Mouse (Mus musculus) forebrain, embryonic 11.5 days (tissue): ENCODE measurements around the gene Commd1. TPM values are rescaled to one million over a fixed set of nuclear protein-coding genes. Genes with fewer than 3 reads are reported as not detected.

Experiments used
- ATAC-seq: fragments of 200-750 bp; cut with Nextera tagmentation; replicated peaks from 2 replicates; pipeline ENCODE4 v1.8.0; 2017; ENCODE audit warnings: moderate TSS enrichment; ENCODE audit not compliant: low FRiP score
- DNase-seq: peaks from one replicate; pipeline ENCODE4 v3.0.0-alpha.2; 2017; ENCODE audit warnings: low spot score
- H3K27ac ChIP-seq: fragments of 300-500 bp; sonication (generic); 2 replicates; pipeline ENCODE4 v1.5.1; 2014; ENCODE audit warnings: low read depth, low read length
- H3K27me3 ChIP-seq: fragments of 300-500 bp; sonication (generic); 2 replicates; pipeline ENCODE4 v1.6.1; 2014; ENCODE audit warnings: mild to moderate bottlenecking, low read length, mixed read lengths; ENCODE audit not compliant: control insufficient read depth, insufficient read depth
- H3K36me3 ChIP-seq: fragments of 300-500 bp; sonication (generic); 2 replicates; pipeline ENCODE4 v1.6.1; 2014; ENCODE audit warnings: mild to moderate bottlenecking, low read length, moderate library complexity, mixed read lengths; ENCODE audit not compliant: control insufficient read depth, insufficient read depth
- H3K4me1 ChIP-seq: fragments of 300-500 bp; sonication (generic); replicated peaks from 2 replicates; pipeline ENCODE4 v1.6.1; 2014; ENCODE audit warnings: low read length, mixed read lengths; ENCODE audit not compliant: control insufficient read depth, insufficient read depth
- H3K4me2 ChIP-seq: fragments of 300-500 bp; sonication (generic); 2 replicates; pipeline ENCODE4 v1.6.1; 2014; ENCODE audit warnings: low read depth, mild to moderate bottlenecking, low read length, moderate library complexity, mixed read lengths; ENCODE audit not compliant: severe bottlenecking
- H3K4me3 ChIP-seq: fragments of 300-500 bp; sonication (generic); 2 replicates; pipeline ENCODE4 v1.5.1; 2014; ENCODE audit warnings: low read depth, low read length
- H3K9ac ChIP-seq: fragments of 300-500 bp; sonication (generic); 2 replicates; pipeline ENCODE4 v1.6.1; 2014; ENCODE audit warnings: low read length
- H3K9me3 ChIP-seq: fragments of 300-500 bp; sonication (generic); 2 replicates; pipeline ENCODE4 v1.6.1; 2016; ENCODE audit warnings: low read length, mixed read lengths; ENCODE audit not compliant: control insufficient read depth
- WGBS: fragments of 180-500 bp; shearing (Covaris S2); extraction: QIAGEN DNeasy Blood & Tissue Kit; methylation state at CpG from one replicate; pipeline ENCODE4 v1.1.7; 2014; 5-methylcytosine and 5-hydroxymethylcytosine counted together
- polyA plus RNA-seq: library from polyadenylated mRNA; unstranded; fragments of >200 nt; fragmentation: Nextera tagmentation; extraction: Ambion mirVana; gene quantifications from 2 replicates; pipeline ENCODE4 v1.2.1, GENCODE M21; 2014

The Commd1 gene
- polyA plus RNA-seq, 1 experiment from 2014 or later, result 399 TPM

DNA sequence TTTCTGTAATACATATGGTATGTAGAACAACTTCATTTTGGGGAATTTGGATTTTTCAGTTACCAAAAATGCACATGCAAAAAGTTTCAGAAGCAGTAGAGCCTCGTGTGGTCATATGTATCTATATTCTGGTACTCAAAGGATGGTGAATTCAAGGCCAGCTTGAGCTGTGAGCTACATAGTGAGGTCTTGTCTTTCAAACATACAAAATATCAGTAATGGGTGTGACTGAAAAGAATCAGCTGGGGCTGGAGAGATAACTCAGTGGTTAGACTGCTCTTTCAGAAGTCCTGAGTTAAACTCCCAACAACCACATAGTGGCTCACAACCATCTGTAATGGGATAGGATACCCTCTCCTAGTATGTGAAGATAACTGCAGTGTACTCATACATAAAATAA lies 16.1 kb upstream of the Commd1 start:
- WGBS, result 85% methylated on average over 1 of the region's 1 CpGs
- ATAC-seq (no peak), DNase-seq (no peak)
- H3K9ac ChIP-seq, result no peak overlapping the region
- no peaks in the 10 kb centered on the region for H3K27me3 ChIP-seq
- H3K27ac ChIP-seq, result no peak overlapping the region
- H3K4me1 ChIP-seq, result no peaks in the 10 kb centered on the region
- no peak overlapping the region for H3K4me3 ChIP-seq
- H3K9me3 ChIP-seq, result no peaks in the 10 kb centered on the region
- H3K36me3 ChIP-seq, result peaks cover 27% of the 10 kb centered on the region; the same call in 1 of the 2 replicates
- H3K4me2 ChIP-seq, result no peak overlapping the region

DNA sequence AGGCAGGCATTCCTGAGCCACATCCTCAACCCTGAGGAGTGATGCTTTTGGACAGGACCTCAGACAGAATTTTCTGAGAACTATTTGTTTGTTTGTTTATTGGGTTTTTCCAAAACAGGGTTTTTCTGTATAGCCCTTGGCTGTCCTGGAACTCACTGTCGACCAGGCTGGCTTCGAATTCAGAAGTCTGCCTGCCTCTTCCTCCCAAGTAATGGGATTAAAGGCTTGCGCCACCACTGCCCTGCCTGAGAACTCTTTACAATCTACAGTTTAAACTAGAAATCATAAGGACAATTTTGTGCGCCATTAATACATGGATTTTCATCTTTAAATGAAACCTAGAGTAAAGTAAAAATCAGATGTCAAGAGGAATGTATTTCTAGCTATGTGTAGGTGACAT lies 13.3 kb upstream of the Commd1 start:
- no peak for DNase-seq
- H3K27me3 ChIP-seq, result no peaks in the 10 kb centered on the region

DNA sequence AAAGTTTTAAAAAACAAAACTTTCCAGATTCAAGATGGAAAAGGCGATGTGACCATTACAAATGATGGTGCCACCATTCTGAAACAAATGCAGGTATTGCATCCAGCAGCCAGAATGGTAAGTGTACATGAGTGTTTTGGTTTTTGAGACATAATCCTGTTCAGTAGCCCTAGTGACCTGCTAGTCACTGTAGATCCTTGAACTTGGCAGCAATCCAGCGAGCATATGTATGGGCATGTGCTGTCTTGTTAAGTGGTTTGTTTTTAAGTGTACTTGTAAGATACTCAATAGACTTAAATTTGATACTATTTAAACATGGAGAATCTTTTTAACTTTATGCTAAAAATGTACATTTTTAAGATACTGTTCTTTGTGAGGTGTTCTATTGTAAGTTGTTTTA lies 12.1 kb upstream of the Commd1 start:
- ATAC-seq (no peak), DNase-seq (no peak)
- 98% methylated on average over 2 of the region's 2 CpGs for WGBS
- no peak overlapping the region for H3K9ac ChIP-seq
- H3K27me3 ChIP-seq, result no peaks in the 10 kb centered on the region
- H3K4me2 ChIP-seq, result no peak overlapping the region
- H3K9me3 ChIP-seq, result no peaks in the 10 kb centered on the region
- H3K4me3 ChIP-seq, result no peak overlapping the region
- 0 out of 2 replicates have a peak, but pooled peaks cover 5% of the 10 kb centered on the region for H3K4me1 ChIP-seq
- H3K27ac ChIP-seq, result no peak overlapping the region
- H3K36me3 ChIP-seq, result peaks cover 8% of the 10 kb centered on the region; the same call in 1 of the 2 replicates

More for the DNA sequence above, 13.3 kb upstream of the Commd1 start:
- H3K9ac ChIP-seq, result no peak overlapping the region
- WGBS, result 97% methylated on average over 4 of the region's 4 CpGs
- no peaks in the 10 kb centered on the region for H3K9me3 ChIP-seq
- H3K4me2 ChIP-seq, result no peak overlapping the region
- no peak overlapping the region for H3K4me3 ChIP-seq
- H3K36me3 ChIP-seq, result peaks cover 10% of the 10 kb centered on the region; the same call in 1 of the 2 replicates
- ATAC-seq, result no peak
- 0 out of 2 replicates have a peak, but pooled peaks cover 2% of the 10 kb centered on the region for H3K4me1 ChIP-seq
- H3K27ac ChIP-seq, result no peak overlapping the region

DNA sequence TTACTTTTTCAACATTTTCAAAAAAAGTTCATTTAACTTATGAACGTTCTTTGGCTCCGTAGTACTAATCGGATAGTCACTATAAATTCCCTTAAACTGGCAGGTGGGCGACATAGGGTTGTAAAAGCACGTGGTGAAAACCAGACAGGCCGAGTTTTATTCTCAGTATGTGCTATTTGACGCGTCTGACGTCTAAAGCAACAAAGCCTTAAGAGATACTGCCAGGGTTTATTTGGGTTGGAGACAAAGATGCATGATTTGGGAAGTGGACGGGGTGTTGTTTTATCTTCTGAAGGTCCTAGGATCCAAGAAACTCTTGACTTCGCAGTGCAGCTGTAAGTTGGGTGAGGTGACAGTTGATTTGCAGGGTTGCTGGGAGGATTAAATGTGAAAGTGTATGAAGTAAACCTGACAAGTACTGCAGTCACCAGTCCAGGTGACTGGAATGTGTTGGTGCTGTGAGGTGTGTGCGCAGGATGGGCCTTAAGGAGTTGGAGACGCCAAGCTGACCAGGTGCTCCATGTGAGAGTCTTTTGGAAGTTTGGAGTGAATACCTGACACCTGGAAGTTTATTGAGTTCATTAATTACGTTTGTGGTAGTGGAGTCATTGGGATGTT lies 9.1 kb upstream of the Commd1 start:
- H3K4me1 ChIP-seq, result 0 out of 2 replicates have a peak, but pooled peaks cover 5% of the 10 kb centered on the region
- peak overlapping the region; percentile 90 for H3K4me3 ChIP-seq
- peak overlapping the region; percentile 92 for H3K4me2 ChIP-seq
- H3K9ac ChIP-seq, result peak overlapping the region; percentile 89
- no peaks in the 10 kb centered on the region for H3K27me3 ChIP-seq
- no peak overlapping the region; the same call in 1 of the 2 replicates for H3K27ac ChIP-seq
- 11% methylated on average over 14 of the region's 14 CpGs for WGBS
- DNase-seq (no peak), ATAC-seq (no peak)
- H3K9me3 ChIP-seq, result no peaks in the 10 kb centered on the region
- H3K36me3 ChIP-seq, result peaks cover 6% of the 10 kb centered on the region; the same call in 1 of the 2 replicates

DNA sequence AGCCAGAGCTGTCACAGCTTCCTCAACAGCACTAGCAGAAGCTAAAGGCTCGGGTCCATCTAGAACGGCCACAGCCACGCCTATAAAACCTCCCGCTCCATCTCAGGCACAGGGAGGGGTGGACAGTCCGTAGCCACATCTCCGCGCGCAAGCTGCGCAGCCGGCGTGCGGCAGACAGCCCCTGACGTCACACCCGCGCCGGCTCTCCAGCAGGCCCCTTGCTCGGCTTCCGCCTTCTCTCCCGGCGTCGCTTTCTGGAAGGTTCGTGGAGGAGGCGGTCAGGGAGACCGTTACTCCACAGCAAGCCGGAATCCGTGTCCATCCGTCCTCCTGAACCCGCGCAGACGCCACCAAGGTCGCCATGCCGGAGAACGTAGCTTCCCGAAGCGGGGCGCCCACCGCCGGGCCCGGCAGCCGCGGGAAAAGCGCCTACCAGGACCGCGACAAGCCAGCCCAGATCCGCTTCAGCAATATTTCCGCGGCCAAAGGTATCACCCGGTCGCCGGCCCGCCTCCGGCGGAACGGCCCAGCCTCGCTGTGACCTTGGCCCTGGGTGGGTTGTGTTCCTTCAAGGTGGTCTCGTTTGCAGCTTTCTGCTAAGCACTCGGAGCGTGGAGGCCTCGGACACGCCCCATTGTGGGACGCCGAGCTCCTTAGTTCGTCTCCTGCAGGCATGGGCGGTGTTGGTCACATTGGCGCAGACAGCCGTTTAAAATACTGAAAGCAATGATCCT lies 8.4 kb upstream of the Commd1 start, which contains the start of gene Cct4:
Gene Cct4, plus strand, starts transcription at position 127 of the 734 bp plus-strand sequence.
- under 1% methylated on average over 66 of the region's 66 CpGs for WGBS
- peak within 1 kb of the TSS; percentile 92 for H3K4me2 ChIP-seq
- H3K27ac ChIP-seq, result peak within 1 kb of the TSS; percentile 90
- no peaks in the 10 kb centered on the region for H3K9me3 ChIP-seq
- H3K27me3 ChIP-seq, result no peaks in the 10 kb centered on the region
- H3K9ac ChIP-seq, result peak within 1 kb of the TSS; percentile 89
- H3K4me1 ChIP-seq, result 0 out of 2 replicates have a peak, but pooled peaks cover 5% of the 10 kb centered on the region
- DNase-seq (peak; percentile 96), ATAC-seq (peak; percentile 99)
- H3K4me3 ChIP-seq, result peak within 1 kb of the TSS; percentile 90
- H3K36me3 ChIP-seq, result peaks cover 3% of the 10 kb centered on the region; the same call in 1 of the 2 replicates

DNA sequence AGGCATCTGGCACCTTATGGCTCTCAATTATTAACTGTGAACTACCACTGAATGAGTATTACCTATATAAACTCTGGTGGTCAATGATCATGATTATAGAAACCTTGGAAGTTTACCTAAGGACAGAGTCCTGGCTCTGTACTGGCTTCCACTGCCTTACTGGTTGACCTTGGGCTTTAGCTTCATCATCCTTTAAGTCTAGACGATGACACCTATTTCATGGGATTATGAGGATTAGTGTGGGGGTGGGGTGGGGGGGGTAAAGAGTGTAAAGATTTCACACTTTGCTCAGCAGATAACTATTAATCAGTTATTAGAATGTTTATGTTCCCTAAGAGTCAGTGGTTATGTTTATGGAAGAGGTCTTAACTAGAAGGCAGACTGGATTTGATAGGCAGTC lies 7.6 kb upstream of the Commd1 start:
- 0 out of 2 replicates have a peak, but pooled peaks cover 5% of the 10 kb centered on the region for H3K4me1 ChIP-seq
- H3K36me3 ChIP-seq, result no peaks in the 10 kb centered on the region; the same call in 1 of the 2 replicates
- H3K9ac ChIP-seq, result peak overlapping the region; percentile 89
- DNase-seq (no peak), ATAC-seq (no peak; the same call in 1 of the 2 replicates)
- H3K9me3 ChIP-seq, result no peaks in the 10 kb centered on the region
- H3K4me2 ChIP-seq, result peak overlapping the region; percentile 92
- 48% methylated on average over 1 of the region's 1 CpGs for WGBS
- peak overlapping the region; percentile 90 for H3K27ac ChIP-seq
- H3K4me3 ChIP-seq, result peak overlapping the region; percentile 90
- no peaks in the 10 kb centered on the region for H3K27me3 ChIP-seq

DNA sequence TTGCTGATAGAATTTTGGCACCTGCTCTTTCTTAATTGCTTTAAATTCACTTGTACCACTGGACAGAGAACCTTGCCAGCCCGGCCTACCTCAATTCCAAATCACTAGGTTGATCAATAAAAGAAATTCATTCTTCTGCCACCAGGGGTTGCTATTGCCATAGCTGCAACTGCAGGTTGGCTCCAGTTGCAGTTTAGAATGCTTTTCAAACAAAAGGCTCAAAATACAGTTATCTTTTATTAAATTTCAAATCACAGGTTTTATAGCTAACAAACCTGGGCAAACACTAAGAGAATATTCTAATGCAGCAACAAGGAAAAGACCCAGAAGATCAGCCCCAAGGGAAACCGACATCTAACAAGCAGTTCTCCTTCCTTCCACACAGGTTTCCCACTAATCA lies 5.2 kb upstream of the Commd1 start:
- H3K27me3 ChIP-seq, result no peaks in the 10 kb centered on the region

DNA sequence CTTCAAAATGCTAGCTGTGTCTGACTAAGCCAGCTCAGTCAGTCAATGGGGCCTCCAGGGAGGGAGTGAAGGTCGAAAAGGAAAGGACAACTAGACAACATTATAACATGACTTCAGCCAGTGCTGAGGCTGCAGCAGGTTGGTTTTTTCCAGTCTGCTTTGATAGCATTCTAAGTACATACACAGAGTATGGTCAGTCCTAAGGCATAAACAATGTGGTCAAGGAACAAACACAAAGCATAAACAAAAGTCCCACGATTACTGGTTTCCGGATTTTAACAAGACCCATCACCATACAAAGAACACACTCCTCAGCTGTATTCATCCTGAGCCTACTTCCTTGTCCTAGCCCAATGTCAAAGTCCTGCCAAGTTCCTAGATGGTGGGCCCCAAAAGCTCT lies 3.3 kb upstream of the Commd1 start:
- H3K36me3 ChIP-seq, result no peaks in the 10 kb centered on the region
- WGBS, result 85% methylated on average over 3 of the region's 3 CpGs
- H3K4me1 ChIP-seq, result 0 out of 2 replicates have a peak, but pooled peaks cover 4% of the 10 kb centered on the region
- ATAC-seq (no peak), DNase-seq (no peak)
- H3K4me2 ChIP-seq, result no peak overlapping the region
- no peak overlapping the region for H3K4me3 ChIP-seq
- H3K27me3 ChIP-seq, result no peaks in the 10 kb centered on the region
- H3K27ac ChIP-seq, result no peak overlapping the region
- H3K9ac ChIP-seq, result no peak overlapping the region
- H3K9me3 ChIP-seq, result no peaks in the 10 kb centered on the region

More for the DNA sequence above, 5.2 kb upstream of the Commd1 start:
- DNase-seq (no peak), ATAC-seq (no peak)
- 52% methylated on average over 2 of the region's 2 CpGs for WGBS
- 0 out of 2 replicates have a peak, but pooled peaks cover 5% of the 10 kb centered on the region for H3K4me1 ChIP-seq
- no peak overlapping the region for H3K9ac ChIP-seq
- no peak overlapping the region for H3K27ac ChIP-seq
- no peaks in the 10 kb centered on the region for H3K9me3 ChIP-seq
- no peak overlapping the region for H3K4me2 ChIP-seq
- H3K4me3 ChIP-seq, result no peak overlapping the region
- no peaks in the 10 kb centered on the region for H3K36me3 ChIP-seq
